Mouse (Mus musculus) neural tube, embryonic 11.5 days (tissue): ENCODE measurements around the gene Rbfox1. TPM values are rescaled to one million over a fixed set of nuclear protein-coding genes. Genes with fewer than 3 reads are reported as not detected.

Experiments used
- ATAC-seq: fragments of 200-750 bp; cut with Nextera tagmentation; 2 replicates; pipeline ENCODE4 v1.8.0; 2017; ENCODE audit warnings: moderate number of reproducible peaks, mild to moderate bottlenecking, moderate TSS enrichment, moderate library complexity; ENCODE audit not compliant: insufficient read depth, low FRiP score, low TSS enrichment
- DNase-seq: peaks from one replicate; pipeline ENCODE4 v3.0.0-alpha.2; 2015; ENCODE audit warnings: low spot score
- H3K27ac ChIP-seq: fragments of 300-500 bp; sonication (generic); 2 replicates; pipeline ENCODE4 v1.5.1; 2014; ENCODE audit warnings: low read depth, mild to moderate bottlenecking, low read length
- H3K27me3 ChIP-seq: fragments of 300-500 bp; sonication (generic); 2 replicates; pipeline ENCODE4 v1.6.1; 2014; ENCODE audit warnings: mild to moderate bottlenecking, low read length, mixed read lengths; ENCODE audit not compliant: control insufficient read depth, insufficient read depth
- H3K36me3 ChIP-seq: fragments of 300-500 bp; sonication (generic); 2 replicates; pipeline ENCODE4 v1.6.1; 2014; ENCODE audit warnings: mild to moderate bottlenecking, low read length, moderate library complexity, mixed read lengths; ENCODE audit not compliant: control insufficient read depth, insufficient read depth
- H3K4me1 ChIP-seq: fragments of 300-500 bp; sonication (generic); 2 replicates; pipeline ENCODE4 v1.6.1; 2014; ENCODE audit warnings: low read length, mixed read lengths; ENCODE audit not compliant: control insufficient read depth, insufficient read depth
- H3K4me2 ChIP-seq: fragments of 300-500 bp; sonication (generic); 2 replicates; pipeline ENCODE4 v1.6.1; 2014; ENCODE audit warnings: low read depth, mild to moderate bottlenecking, moderate library complexity
- H3K4me3 ChIP-seq: fragments of 300-500 bp; sonication (generic); 2 replicates; pipeline ENCODE4 v1.5.1; 2014; ENCODE audit warnings: low read depth, low read length
- H3K9ac ChIP-seq: fragments of 300-500 bp; sonication (generic); 2 replicates; pipeline ENCODE4 v1.6.1; 2014; ENCODE audit warnings: mild to moderate bottlenecking, low read length
- H3K9me3 ChIP-seq: fragments of 300-500 bp; sonication (generic); 2 replicates; pipeline ENCODE4 v1.6.1; 2016; ENCODE audit warnings: low read length; ENCODE audit not compliant: control insufficient read depth
- WGBS: fragments of 180-500 bp; shearing (Covaris S2); extraction: QIAGEN DNeasy Blood & Tissue Kit; methylation state at CpG from one replicate; pipeline ENCODE4 v1.1.7; 2014; 5-methylcytosine and 5-hydroxymethylcytosine counted together
- polyA plus RNA-seq: library from polyadenylated mRNA; unstranded; fragments of >200 nt; fragmentation: Nextera tagmentation; extraction: Ambion mirVana; gene quantifications from 2 replicates; pipeline ENCODE4 v1.2.1, GENCODE M21; 2014

Rbfox1 gene
- polyA plus RNA-seq, 1 experiment from 2014 or later = 32.9 TPM

DNA sequence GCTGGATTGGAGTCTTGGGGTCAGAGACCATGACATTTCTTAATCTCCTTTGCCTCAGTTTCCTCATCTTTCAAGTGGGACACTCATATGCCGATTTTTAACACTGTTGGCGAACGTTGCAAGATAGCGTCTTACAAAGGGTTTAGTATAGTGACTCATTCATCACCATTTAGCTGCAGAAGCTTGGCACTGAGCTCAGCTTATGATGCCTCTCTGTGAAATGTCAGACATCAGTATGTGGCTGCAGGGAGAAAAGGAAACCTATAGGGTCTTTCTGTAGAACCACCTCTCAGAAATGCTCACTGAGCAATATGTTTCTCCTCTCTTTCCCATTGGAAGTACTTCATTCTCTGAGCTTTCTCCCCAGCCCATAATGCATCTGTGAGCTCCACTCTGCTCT is 356.2 kb downstream of the Rbfox1 start:
- H3K36me3 ChIP-seq = no peaks in the 10 kb centered on the region
- 95% methylated on average over 4 of the region's 4 CpGs for WGBS
- ATAC-seq (no peak), DNase-seq (no peak)
- no peaks in the 10 kb centered on the region for H3K4me1 ChIP-seq
- H3K4me2 ChIP-seq = no peak overlapping the region
- H3K27me3 ChIP-seq = no peaks in the 10 kb centered on the region
- H3K4me3 ChIP-seq = no peak overlapping the region
- no peaks in the 10 kb centered on the region for H3K9me3 ChIP-seq
- H3K9ac ChIP-seq = no peak overlapping the region
- H3K27ac ChIP-seq = no peak overlapping the region

GRCm38 (mm10) chr16:6242468-6242867 is 357.3 kb downstream of the Rbfox1 start:
- Histone ChIP-seq H3K4me1 (no peaks in the 10 kb centered on the region), H3K27ac (no peak overlapping the region), H3K4me3 (no peak overlapping the region), H3K27me3 (no peaks in the 10 kb centered on the region), H3K9me3 (no peaks in the 10 kb centered on the region), H3K4me2 (no peak overlapping the region), H3K9ac (no peak overlapping the region), H3K36me3 (no peaks in the 10 kb centered on the region)
- no peak for DNase-seq
- no peak for ATAC-seq
- WGBS = 76% methylated on average over 3 of the region's 3 CpGs

DNA sequence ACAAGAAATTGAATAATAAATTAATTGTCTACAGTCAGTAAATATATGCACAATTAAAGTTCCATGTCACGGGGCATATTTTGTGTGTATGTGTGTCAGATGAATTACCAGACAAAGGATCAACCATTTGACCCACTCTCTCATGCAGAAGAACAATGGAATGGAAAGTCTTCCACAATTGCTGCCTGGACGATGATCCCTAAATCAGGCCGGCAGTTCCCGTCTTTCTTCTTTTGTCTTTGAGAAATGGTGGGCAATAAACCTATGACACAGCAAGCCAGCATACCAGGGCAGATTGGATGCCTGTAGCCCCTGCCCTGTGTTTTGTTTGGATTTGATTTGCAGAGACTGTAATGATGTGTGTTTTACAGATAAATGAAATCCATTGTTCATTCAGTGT is 362.4 kb downstream of the Rbfox1 start:
- Histone ChIP-seq H3K27me3 (no peaks in the 10 kb centered on the region), H3K27ac (no peak overlapping the region), H3K9ac (no peak overlapping the region), H3K36me3 (no peaks in the 10 kb centered on the region), H3K4me3 (no peak overlapping the region), H3K4me1 (no peaks in the 10 kb centered on the region), H3K4me2 (no peak overlapping the region), H3K9me3 (no peaks in the 10 kb centered on the region)
- no peak for DNase-seq
- peak; percentile 60 for ATAC-seq
- WGBS = 26% methylated on average over 4 of the region's 4 CpGs

DNA sequence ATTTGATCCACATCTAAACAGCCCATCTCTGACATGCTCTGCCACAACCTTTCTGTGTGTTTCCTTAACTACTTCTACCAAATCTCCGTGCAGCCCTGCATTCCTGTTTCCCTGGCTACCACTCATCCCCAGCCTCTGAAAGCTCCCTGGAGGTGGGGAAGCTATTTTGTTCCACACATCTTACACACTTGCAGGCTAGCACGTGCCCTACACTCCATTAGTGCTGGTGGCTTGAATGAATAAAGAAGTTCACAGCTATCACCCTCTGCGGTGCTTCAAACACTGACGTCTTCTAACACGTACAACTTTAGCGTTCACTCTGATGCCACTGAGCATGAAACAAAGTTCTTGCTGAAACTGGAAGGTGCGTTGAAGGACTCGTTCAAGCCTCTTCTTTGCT is 379.4 kb downstream of the Rbfox1 start:
- 79% methylated on average over 8 of the region's 8 CpGs for WGBS
- no peaks in the 10 kb centered on the region for H3K36me3 ChIP-seq
- H3K27me3 ChIP-seq = no peaks in the 10 kb centered on the region
- no peaks in the 10 kb centered on the region for H3K9me3 ChIP-seq
- H3K4me1 ChIP-seq = no peaks in the 10 kb centered on the region
- H3K27ac ChIP-seq = no peak overlapping the region
- H3K4me3 ChIP-seq = no peak overlapping the region
- ATAC-seq (no peak), DNase-seq (no peak)
- H3K4me2 ChIP-seq = no peak overlapping the region
- H3K9ac ChIP-seq = no peak overlapping the region

- no peaks in the 10 kb centered on the region for H3K4me1 ChIP-seq
- H3K4me2 ChIP-seq = no peak overlapping the region
- H3K27me3 ChIP-seq = no peaks in the 10 kb centered on the region
- DNase-seq (no peak), ATAC-seq (no peak)
- H3K9ac ChIP-seq = no peak overlapping the region
- no peaks in the 10 kb centered on the region for H3K9me3 ChIP-seq
- 88% methylated on average over 3 of the region's 3 CpGs for WGBS
- H3K4me3 ChIP-seq = no peak overlapping the region
- H3K27ac ChIP-seq = no peak overlapping the region
- H3K36me3 ChIP-seq = no peaks in the 10 kb centered on the region
These were observed 380.5 kb downstream of the Rbfox1 start for GRCm38 (mm10) chr16:6265610-6266009.

DNA sequence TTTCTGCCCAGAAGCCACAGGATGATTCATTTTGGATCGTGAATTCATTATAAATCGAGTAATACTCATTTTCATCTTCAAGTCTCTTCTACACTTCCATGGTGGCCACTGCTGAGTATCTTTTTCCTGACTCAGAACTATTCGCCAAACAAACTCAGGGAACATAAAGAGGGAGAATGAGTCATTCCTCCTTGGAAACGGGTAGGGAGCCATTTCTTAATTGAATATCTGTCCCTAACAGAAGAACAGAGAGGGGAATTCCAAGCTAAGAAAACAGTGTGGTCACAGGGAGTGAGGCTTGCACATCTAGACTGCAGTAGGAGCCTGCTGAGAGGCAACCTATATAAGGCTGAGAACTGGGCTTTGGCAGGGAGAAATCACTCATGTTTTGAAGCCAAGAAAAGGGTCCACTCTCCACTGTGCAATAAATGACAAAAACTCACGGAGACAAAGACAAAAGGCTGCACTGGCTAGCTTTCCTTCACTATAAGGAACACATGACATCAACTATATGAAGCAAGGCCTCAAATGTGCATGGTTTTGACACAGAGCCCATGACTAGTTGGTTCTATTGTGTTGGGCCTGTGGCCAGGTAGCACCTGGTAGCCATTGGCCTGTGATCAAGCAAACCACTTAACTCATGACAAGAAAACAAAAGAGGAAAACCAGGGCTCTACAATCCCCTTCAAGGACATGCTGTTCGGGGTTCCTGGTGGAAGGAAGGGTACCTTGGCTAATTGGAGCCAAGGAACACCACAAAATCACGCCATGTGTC is 386.6 kb downstream of the Rbfox1 start:
- WGBS = 82% methylated on average over 7 of the region's 7 CpGs
- ATAC-seq = no peak

DNA sequence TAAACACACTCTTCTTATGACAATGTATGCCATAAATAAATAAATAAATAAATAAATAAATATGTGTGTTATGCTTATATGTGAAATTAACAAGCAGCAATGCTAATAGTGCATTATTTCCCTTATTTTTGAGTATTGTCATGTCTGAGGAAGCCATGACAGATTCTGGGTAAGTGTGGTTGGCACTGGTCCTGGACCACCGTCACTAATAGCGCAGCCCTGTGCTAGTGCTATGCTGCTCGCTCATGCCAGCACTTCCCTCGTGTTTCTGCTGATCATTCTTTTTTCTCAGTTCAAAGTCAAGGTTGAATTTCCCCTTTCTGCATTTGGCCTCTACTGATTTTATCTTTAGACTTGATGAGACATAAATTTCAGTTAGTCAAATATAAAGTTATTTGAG is 398.3 kb downstream of the Rbfox1 start:
- no peak for ATAC-seq
- no peaks in the 10 kb centered on the region for H3K9me3 ChIP-seq
- H3K27ac ChIP-seq = no peak overlapping the region
- no peak overlapping the region for H3K9ac ChIP-seq
- no peak overlapping the region for H3K4me2 ChIP-seq
- H3K27me3 ChIP-seq = no peaks in the 10 kb centered on the region
- H3K36me3 ChIP-seq = no peaks in the 10 kb centered on the region
- no peak overlapping the region for H3K4me3 ChIP-seq
- 90% methylated on average over 4 of the region's 4 CpGs for WGBS
- DNase-seq = no peak
- no peaks in the 10 kb centered on the region for H3K4me1 ChIP-seq

More for the DNA sequence above, 386.6 kb downstream of the Rbfox1 start:
- H3K9ac ChIP-seq = no peak overlapping the region
- H3K4me3 ChIP-seq = no peak overlapping the region
- no peak for DNase-seq
- H3K4me2 ChIP-seq = no peak overlapping the region
- no peaks in the 10 kb centered on the region for H3K4me1 ChIP-seq
- H3K27me3 ChIP-seq = no peaks in the 10 kb centered on the region
- H3K9me3 ChIP-seq = no peaks in the 10 kb centered on the region
- H3K36me3 ChIP-seq = no peaks in the 10 kb centered on the region
- H3K27ac ChIP-seq = no peak overlapping the region

DNA sequence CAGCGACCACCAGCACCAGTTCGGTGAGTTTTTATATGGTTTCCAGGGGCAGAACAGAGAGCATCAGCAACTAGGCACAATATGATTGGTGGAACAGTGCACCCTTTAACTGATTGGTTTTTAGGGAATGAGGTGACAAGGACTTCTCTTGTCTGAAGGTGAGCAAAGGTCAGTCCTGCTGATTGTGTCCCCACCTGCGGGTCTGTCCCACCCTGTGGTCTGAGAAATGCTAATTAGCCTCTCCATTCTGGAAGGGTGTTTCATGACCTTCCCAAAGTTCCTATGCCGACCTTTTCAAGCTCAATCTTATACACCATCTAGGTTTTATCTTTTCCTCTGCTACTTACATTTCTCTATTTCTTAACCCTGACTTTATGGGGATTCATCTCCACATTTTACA is 399.2 kb downstream of the Rbfox1 start:
- no peak overlapping the region for H3K9ac ChIP-seq
- H3K4me2 ChIP-seq = no peak overlapping the region
- H3K27me3 ChIP-seq = no peaks in the 10 kb centered on the region
- no peak overlapping the region for H3K4me3 ChIP-seq
- ATAC-seq (no peak), DNase-seq (no peak)
- H3K4me1 ChIP-seq = no peaks in the 10 kb centered on the region
- 64% methylated on average over 4 of the region's 4 CpGs for WGBS
- H3K9me3 ChIP-seq = no peaks in the 10 kb centered on the region
- H3K27ac ChIP-seq = no peak overlapping the region
- no peaks in the 10 kb centered on the region for H3K36me3 ChIP-seq

- Histone ChIP-seq H3K27ac (no peak overlapping the region), H3K9me3 (no peaks in the 10 kb centered on the region), H3K4me2 (no peak overlapping the region), H3K4me1 (no peaks in the 10 kb centered on the region), H3K9ac (no peak overlapping the region), H3K36me3 (no peaks in the 10 kb centered on the region), H3K4me3 (no peak overlapping the region), H3K27me3 (no peaks in the 10 kb centered on the region)
- no peak for DNase-seq
- ATAC-seq = no peak
- 76% methylated on average over 2 of the region's 2 CpGs for WGBS
These were observed 402.5 kb downstream of the Rbfox1 start for GRCm38 (mm10) chr16:6287699-6288098.
